Mouse (Mus musculus): ENCODE measurements around the gene Mrpl14. TPM values are rescaled to one million over a fixed set of nuclear protein-coding genes. Genes with fewer than 3 reads are reported as not detected.

Gene Mrpl14
- total RNA-seq, 2 experiments from 2014 or later = 83.3 to 86.3 TPM

DNA sequence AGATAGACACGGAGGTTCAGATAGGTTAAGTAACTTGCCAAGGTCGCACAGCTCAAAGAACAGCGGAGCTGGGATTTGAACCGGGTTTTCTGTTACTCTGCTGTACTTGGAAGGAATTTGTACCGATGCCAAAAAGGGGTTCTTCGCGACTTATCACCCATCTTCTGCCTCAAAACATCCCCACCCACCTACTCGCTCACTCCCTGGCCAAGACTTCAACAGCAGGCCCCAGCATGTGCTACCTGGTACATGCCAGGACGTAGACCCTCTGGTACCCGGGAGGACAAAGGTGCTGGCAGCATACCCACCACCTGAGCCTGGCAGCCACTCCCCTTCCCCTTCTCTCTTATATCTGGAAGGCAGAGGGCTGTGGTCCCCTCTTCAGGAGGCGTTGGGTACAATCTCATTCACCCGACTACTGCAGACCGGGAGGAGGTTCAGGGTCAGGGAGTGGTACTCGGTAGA is 1.4 kb upstream of the Mrpl14 start:
- intact Hi-C loops (cut with DNase I; ENCODE audit: low total_unique reads) = no loop called here
- no peak for DNase-seq

DNA sequence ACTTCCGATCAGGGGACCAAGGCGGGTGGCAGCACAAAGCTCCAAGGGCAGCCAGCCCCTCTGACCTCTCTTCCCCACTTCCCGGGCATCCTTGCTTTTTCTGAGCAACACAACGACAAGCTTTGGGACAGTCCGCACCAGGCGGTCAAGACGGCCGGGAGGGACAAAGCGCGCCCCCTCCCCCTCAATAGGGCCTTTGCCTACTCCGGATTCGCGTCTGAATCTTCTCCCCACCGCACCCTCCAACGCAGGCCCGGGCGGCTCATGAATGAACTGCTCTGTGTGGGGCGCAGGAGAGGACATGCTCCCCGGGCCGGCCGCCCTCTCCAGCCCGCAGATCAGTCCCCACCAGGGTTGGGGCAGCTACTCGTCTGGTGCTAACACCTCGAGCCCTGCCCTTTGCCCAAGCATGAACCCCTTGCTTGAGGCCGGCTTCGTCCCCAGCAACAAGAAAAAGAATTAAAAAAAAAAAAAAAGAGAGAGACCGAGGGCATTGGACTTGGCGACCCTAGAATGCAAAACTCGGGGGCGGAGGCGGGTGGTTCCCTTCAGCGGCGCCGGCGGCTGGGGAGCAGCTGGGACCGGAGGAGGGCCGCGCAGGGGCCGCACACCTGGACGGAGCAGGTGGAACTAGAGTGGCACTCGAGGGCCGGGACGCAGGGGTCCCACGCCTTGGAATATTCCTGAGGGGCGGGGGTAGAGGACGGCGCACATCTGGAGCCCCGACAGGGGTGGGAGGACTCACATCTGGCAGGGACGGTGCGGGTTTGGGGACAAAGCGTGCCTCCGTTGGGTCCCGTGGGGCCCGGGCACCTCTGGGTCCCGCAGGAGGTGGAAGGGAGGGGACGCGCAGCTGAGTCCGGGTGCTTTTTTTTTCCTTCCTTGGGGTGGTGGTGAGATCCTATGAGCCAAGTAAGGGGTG is 690 bp upstream of the Mrpl14 start:
- intact Hi-C loops (cut with DNase I; ENCODE audit: low total_unique reads) = no loop called here
- DNase-seq = peak; percentile 61

- DNase-seq = no peak
- intact Hi-C loops (cut with DNase I; ENCODE audit: low total_unique reads) = no loop called here
Measured at GRCm38 (mm10) chr17:45686716-45687115, 594 bp downstream of the Mrpl14 start, which contains the start of gene Tmem63b. Tmem63b (minus strand) TSS chr17:45686905.

DNA sequence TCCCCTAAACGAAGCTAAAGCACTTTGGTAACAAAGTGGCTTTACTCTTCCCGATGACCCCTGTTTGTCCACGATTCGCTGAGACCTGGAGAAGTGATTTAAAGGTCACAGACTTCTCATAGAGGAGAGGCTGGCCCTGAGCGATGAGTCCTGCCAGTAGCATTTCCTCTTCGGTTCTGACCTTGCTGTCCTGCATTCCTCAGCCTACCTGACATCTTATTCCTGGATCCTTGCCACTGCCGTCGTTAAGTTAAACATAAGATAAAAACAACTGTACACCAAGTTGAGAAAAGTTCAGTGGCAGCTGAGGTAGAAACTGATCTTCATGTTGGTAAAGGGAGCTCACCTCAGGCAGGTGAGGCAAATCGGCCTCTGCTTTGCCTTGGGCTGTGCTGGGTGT is 3.0 kb downstream of the Mrpl14 start:
- intact Hi-C loops (cut with DNase I; ENCODE audit: low total_unique reads) = no loop called here
- no peak for DNase-seq

GRCm38 (mm10) chr17:45690044-45690443 is 3.9 kb downstream of the Mrpl14 start:
- DNase-seq = no peak
- intact Hi-C loops (cut with DNase I; ENCODE audit: low total_unique reads) = no loop called here

- no peak for DNase-seq
- intact Hi-C loops (cut with DNase I; ENCODE audit: low total_unique reads) = no loop called here
Measured at GRCm38 (mm10) chr17:45692159-45692558, 6.0 kb downstream of the Mrpl14 start.

- intact Hi-C loops (cut with DNase I; ENCODE audit: low total_unique reads) = no loop called here
- DNase-seq = no peak
Measured at GRCm38 (mm10) chr17:45693812-45694565, 7.9 kb downstream of the Mrpl14 start.

GRCm38 (mm10) chr17:45695227-45696120 is 9.4 kb downstream of the Mrpl14 start:
- no peak for DNase-seq
- intact Hi-C loops (cut with DNase I; ENCODE audit: low total_unique reads) = no loop called here

- intact Hi-C loops (cut with DNase I; ENCODE audit: low total_unique reads) = no loop called here
- no peak for DNase-seq
Measured at GRCm38 (mm10) chr17:45696981-45697380, 10.9 kb downstream of the Mrpl14 start.

- intact Hi-C loops (cut with DNase I; ENCODE audit: low total_unique reads) = no loop called here
- DNase-seq = no peak
Measured at GRCm38 (mm10) chr17:45698368-45698767, 12.2 kb downstream of the Mrpl14 start.

- intact Hi-C loops (cut with DNase I; ENCODE audit: low total_unique reads) = no loop called here
- DNase-seq = no peak
Measured at GRCm38 (mm10) chr17:45699039-45699740, 13.1 kb downstream of the Mrpl14 start.

GRCm38 (mm10) chr17:45700496-45701235 is 14.5 kb downstream of the Mrpl14 start:
- peak; percentile 63 for DNase-seq
- intact Hi-C loops (cut with DNase I; ENCODE audit: low total_unique reads) = no loop called here

DNA sequence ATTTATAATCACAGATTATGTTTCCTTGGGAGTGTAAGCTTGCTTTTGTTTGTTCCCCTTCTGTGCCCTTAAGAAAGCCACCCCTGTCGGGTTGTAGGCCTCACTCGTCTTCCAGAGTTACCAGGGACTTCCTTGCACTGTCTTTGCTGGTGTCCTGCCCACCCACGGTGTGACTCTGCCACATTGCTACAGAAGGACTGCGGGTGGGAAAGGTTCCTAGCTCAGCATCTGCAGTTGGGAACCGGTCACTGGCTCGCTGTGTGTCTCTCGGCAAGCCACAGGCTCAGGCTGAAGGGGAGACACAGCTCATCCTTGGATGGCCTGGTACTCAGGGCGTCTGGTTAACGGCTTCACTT is 15.1 kb downstream of the Mrpl14 start:
- intact Hi-C loops (cut with DNase I; ENCODE audit: low total_unique reads) = no loop called here
- peak; percentile 42 for DNase-seq

GRCm38 (mm10) chr17:45702254-45702653 is 16.1 kb downstream of the Mrpl14 start:
- intact Hi-C loops (cut with DNase I; ENCODE audit: low total_unique reads) = no loop called here
- DNase-seq = no peak

DNA sequence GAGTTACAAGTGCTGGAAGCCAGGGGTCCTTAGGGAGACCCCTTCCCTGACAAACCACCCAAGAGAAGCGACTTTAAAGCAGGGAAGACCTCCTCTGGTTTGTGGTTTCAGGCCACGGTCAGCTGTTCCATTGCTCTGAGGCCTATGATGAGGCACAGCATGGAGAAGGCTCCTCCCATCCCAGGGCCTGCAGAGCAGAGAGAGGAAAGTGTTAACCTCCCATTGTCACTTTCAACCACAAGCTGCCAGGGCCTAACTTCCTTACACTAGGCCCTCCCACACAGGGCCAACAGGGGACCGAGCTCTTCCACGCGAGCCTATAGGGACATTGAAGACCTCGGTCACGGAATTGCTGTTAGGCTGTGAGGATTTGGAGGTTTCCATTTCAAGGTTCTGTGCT is 17.1 kb downstream of the Mrpl14 start:
- intact Hi-C loops (cut with DNase I; ENCODE audit: low total_unique reads) = no loop called here
- DNase-seq = no peak

GRCm38 (mm10) chr17:45706796-45707195 is 20.7 kb downstream of the Mrpl14 start:
- intact Hi-C loops (cut with DNase I; ENCODE audit: low total_unique reads) = no loop called here
- DNase-seq = no peak

GRCm38 (mm10) chr17:45707376-45707775 is 21.3 kb downstream of the Mrpl14 start:
- no peak for DNase-seq

GRCm38 (mm10) chr17:45708179-45708578 is 22.1 kb downstream of the Mrpl14 start:
- DNase-seq = no peak
- intact Hi-C loops (cut with DNase I; ENCODE audit: low total_unique reads) = no loop called here

More at GRCm38 (mm10) chr17:45707376-45707775, 21.3 kb downstream of the Mrpl14 start:
- intact Hi-C loops (cut with DNase I; ENCODE audit: low total_unique reads) = no loop called here

All from gastrocnemius, postnatal 14 days (tissue).